Mouse (Mus musculus) testis, postnatal 14 days (tissue): ENCODE results near the gene Plce1.
"Not testable (repeated sequence)": the region's sequence is repeated elsewhere in the genome, so short reads cannot be mapped to it uniquely, and the experiment has no call there.

Experiments
- DNase-seq: peaks from one replicate; pipeline ENCODE4 v3.0.0; 2021; ENCODE audit warnings: low spot score

Gene Plce1

GRCm38 (mm10) chr19:38642515-38642914 is 161.6 kb downstream of the Plce1 start:
- not testable (repeated sequence) for DNase-seq

- DNase-seq: no peak
Measured at GRCm38 (mm10) chr19:38644871-38645595, 164.1 kb downstream of the Plce1 start.

GRCm38 (mm10) chr19:38657980-38658379 is 177.1 kb downstream of the Plce1 start:
- DNase-seq: no peak

- no peak for DNase-seq
Measured at GRCm38 (mm10) chr19:38665398-38665797, 184.5 kb downstream of the Plce1 start.

GRCm38 (mm10) chr19:38672015-38672600 is 191.2 kb downstream of the Plce1 start:
- DNase-seq: no peak

GRCm38 (mm10) chr19:38673936-38674335 is 193.0 kb downstream of the Plce1 start:
- DNase-seq: no peak

GRCm38 (mm10) chr19:38678655-38679054 is 197.7 kb downstream of the Plce1 start:
- DNase-seq: no peak

- no peak for DNase-seq
Measured at GRCm38 (mm10) chr19:38679520-38679919, 198.6 kb downstream of the Plce1 start.

GRCm38 (mm10) chr19:38687326-38687725 is 206.4 kb downstream of the Plce1 start:
- no peak for DNase-seq

- no peak for DNase-seq
Measured at GRCm38 (mm10) chr19:38688741-38689507, 208.0 kb downstream of the Plce1 start.

- no peak for DNase-seq
Measured at GRCm38 (mm10) chr19:38690276-38690675, 209.4 kb downstream of the Plce1 start.

GRCm38 (mm10) chr19:38691533-38691932 is 210.6 kb downstream of the Plce1 start:
- DNase-seq: no peak

GRCm38 (mm10) chr19:38693331-38693730 is 212.4 kb downstream of the Plce1 start:
- no peak for DNase-seq

- no peak for DNase-seq
Measured at GRCm38 (mm10) chr19:38693769-38694168, 212.9 kb downstream of the Plce1 start.

- DNase-seq: no peak
Measured at GRCm38 (mm10) chr19:38701776-38702175, 220.9 kb downstream of the Plce1 start.

GRCm38 (mm10) chr19:38704742-38705141 is 223.8 kb downstream of the Plce1 start:
- DNase-seq: no peak

GRCm38 (mm10) chr19:38705244-38705643 is 224.3 kb downstream of the Plce1 start:
- DNase-seq: no peak

- no peak for DNase-seq
Measured at GRCm38 (mm10) chr19:38706449-38706848, 225.5 kb downstream of the Plce1 start.

- no peak for DNase-seq
Measured at GRCm38 (mm10) chr19:38709376-38709775, 228.5 kb downstream of the Plce1 start.

GRCm38 (mm10) chr19:38721808-38722207 is 240.9 kb downstream of the Plce1 start:
- DNase-seq: no peak

- no peak for DNase-seq
Measured at GRCm38 (mm10) chr19:38722982-38723381, 242.1 kb downstream of the Plce1 start.

- no peak for DNase-seq
Measured at GRCm38 (mm10) chr19:38723969-38724368, 243.1 kb downstream of the Plce1 start.

- no peak for DNase-seq
Measured at GRCm38 (mm10) chr19:38728842-38729241, 247.9 kb downstream of the Plce1 start.
